Mouse (Mus musculus) hindbrain, embryonic 11.5 days (tissue): Measurements from ENCODE around the gene Rasgrp2. TPM values are rescaled to one million over a fixed set of nuclear protein-coding genes. Genes with fewer than 3 reads are reported as not detected.

Source experiments
- polyA plus RNA-seq: library from polyadenylated mRNA; unstranded; fragments of >200 nt; fragmentation: Nextera tagmentation; extraction: Ambion mirVana; gene quantifications from 2 replicates; pipeline ENCODE4 v1.2.1, GENCODE M21; 2014

Rasgrp2 gene
- polyA plus RNA-seq, 1 experiment from 2014 or later: 16.0 TPM

Other genes with a start within 250 kb of the Rasgrp2 start
- not detected in 2 replicates for gene Majin, start 215.0 kb upstream of the Rasgrp2 start, polyA plus RNA-seq
- 0.71 and 0.98 TPM in 2 replicates for gene Gpha2, start 173.0 kb upstream of the Rasgrp2 start, polyA plus RNA-seq
- gene Ppp2r5b, start 163.5 kb upstream of the Rasgrp2 start, polyA plus RNA-seq: 42.1 and 46.8 TPM in 2 replicates
- 7.0 and 8.1 TPM in 2 replicates for gene Atg2a, start 157.7 kb upstream of the Rasgrp2 start, polyA plus RNA-seq
- gene Ehd1, start 122.6 kb upstream of the Rasgrp2 start, polyA plus RNA-seq: 62.6 and 67.4 TPM in 2 replicates
- gene Cdc42bpg, start 92.9 kb upstream of the Rasgrp2 start, polyA plus RNA-seq: 0.50 and 0.82 TPM in 2 replicates
- 43.0 and 51.3 TPM in 2 replicates for gene Men1, start 64.4 kb upstream of the Rasgrp2 start, polyA plus RNA-seq
- gene Map4k2, start 58.2 kb upstream of the Rasgrp2 start, polyA plus RNA-seq: 6.7 and 8.5 TPM in 2 replicates
- 156 and 178 TPM in 2 replicates for gene Sf1, start 35.6 kb upstream of the Rasgrp2 start, polyA plus RNA-seq
- 1.6 and 2.1 TPM in 2 replicates for gene Pygm, start 14.9 kb upstream of the Rasgrp2 start, polyA plus RNA-seq
- gene Nrxn2, start 19.4 kb downstream of the Rasgrp2 start, polyA plus RNA-seq: 13.6 and 14.3 TPM in 2 replicates
- gene Slc22a12, start 143.7 kb downstream of the Rasgrp2 start, polyA plus RNA-seq: not detected in 2 replicates